Mouse (Mus musculus) right cerebral cortex, postnatal 25 days (tissue): ENCODE measurements at regions not wholly inside any gene's neighbourhood (a gene's known extent, or its start where the extent isn't known, plus 50 kb on each side); places are given as distances from the start of the nearest gene placed in this dataset.
A peak's percentile ranks its signal among the peaks of the same experiment; 100 is the strongest.
"Not testable (repeated sequence)": the region's sequence is repeated elsewhere in the genome, so short reads cannot be mapped to it uniquely, and the experiment has no call there.

ENCODE experiments used
- DNase-seq: peaks from one replicate; pipeline ENCODE4 v3.0.0; 2022

GRCm38 (mm10) chr1:98665584-98665983, 244.7 kb downstream of the Slco6d1 start:
- no peak for DNase-seq

GRCm38 (mm10) chr1:98667426-98667825, 246.5 kb downstream of the Slco6d1 start:
- DNase-seq, result not testable (repeated sequence)

- no peak for DNase-seq
Measured at GRCm38 (mm10) chr1:98667887-98668286, 247.0 kb downstream of the Slco6d1 start.

DNA sequence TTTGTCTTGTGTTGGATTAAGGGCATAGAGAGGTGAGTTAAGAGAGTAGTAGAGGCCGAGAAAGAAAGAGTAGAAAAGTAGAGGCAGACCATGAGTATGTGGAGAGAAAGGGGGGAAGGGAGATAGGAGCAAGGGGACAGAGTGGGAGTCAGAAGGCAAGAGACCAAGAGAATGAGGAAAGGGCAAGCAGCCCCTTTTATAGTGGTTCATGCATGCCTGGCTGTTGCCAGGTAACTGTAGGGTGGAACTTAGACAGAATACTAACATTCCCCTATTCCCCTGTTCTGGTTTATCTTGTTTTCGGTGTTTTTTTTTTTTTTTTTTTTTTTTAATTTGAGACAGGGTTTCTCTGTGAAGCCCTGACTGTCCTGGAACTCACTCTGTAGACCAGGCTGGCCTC, 247.7 kb downstream of the Slco6d1 start:
- DNase-seq, result no peak

- DNase-seq, result no peak
Measured at GRCm38 (mm10) chr1:98678686-98679085, 257.8 kb downstream of the Slco6d1 start.

GRCm38 (mm10) chr1:98713809-98714208, 292.9 kb downstream of the Slco6d1 start:
- no peak for DNase-seq

DNA sequence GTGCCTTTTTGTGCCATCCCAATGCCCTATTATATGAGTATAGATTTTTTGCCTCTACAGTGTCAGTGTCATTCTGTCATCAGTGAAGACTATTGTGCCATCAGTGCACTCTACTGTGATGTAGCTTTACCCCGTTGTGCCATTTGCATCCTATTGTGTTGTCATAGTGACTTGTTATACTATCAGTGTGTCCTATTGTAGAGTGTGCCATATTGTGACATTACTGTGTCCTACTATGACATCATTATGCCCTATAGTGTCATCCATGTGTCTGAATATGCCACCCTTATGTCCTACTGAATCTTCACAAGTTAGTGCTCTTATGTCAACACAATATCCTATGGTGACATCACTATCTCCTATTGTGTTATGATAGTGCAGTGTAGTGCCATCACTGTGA, 293.4 kb downstream of the Slco6d1 start:
- DNase-seq, result no peak

- no peak for DNase-seq
Measured at GRCm38 (mm10) chr1:98720595-98720994, 299.7 kb downstream of the Slco6d1 start.

DNA sequence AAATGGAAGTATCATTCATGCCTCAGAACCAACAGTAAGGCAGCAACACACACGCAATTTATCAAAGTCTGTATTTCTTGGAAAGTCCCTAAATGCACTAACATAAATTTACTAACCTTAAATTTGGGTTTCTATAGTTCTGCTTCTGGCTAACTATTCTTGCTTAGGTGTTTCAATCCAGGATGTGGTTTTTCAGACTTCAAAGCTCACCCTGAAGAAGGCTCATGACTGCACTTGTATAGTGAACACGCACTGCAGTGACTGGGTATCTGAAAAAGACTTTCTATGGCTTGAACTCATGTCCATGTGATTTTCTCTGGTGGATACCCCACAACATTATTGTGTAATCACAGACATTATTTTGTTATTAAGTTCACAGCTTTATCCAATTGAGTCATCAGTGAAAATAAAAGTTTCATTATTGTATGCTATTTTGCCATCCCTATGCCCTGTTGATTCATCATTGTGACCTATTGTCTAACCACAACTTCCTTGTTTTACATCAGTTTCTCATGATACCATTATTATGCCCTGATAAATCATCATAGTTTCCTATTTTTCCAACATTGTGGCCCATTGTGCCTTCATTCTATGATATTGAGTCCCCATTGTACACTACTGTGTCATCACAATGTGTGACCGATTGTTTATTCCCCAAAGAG, 306.6 kb downstream of the Slco6d1 start:
- DNase-seq, result no peak

DNA sequence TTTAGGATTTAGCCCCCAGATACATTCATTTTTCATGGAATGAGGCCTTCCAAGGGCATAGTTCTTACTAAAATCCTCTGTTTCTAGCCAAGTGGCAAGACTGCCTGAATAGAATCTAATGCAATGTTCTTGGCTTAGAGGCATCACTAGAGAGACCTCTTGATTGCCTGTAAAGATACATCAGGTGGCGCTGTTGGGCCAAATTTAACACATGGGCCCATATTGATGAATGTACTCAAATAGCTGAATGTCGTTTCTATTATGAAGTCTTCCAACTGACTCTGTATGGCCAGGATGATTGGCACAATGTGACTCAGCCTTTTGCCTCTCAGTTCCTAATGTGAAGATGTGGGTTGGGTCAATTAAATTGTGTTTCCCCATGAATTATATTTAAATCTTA, 328.0 kb downstream of the Slco6d1 start:
- DNase-seq, result peak; percentile 20

DNA sequence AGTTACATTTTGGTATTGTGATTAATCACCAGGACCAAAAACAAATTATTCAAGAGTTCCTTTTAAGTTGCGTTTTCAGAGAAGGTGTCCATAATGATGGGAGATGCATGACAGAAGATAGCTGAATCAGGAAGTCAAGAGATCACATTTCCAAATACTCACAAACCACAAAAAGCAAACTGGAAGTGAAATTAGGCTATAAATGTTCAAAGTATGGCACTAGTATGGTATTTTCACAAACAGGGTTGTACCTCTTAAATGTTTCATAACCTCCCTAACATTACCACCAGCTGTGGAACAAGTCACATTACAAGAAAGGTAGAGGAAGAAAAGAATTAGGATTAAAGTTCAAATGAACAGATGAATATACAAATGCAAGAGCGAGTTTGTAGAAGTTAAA, 367.6 kb downstream of the Slco6d1 start:
- DNase-seq, result no peak

DNA sequence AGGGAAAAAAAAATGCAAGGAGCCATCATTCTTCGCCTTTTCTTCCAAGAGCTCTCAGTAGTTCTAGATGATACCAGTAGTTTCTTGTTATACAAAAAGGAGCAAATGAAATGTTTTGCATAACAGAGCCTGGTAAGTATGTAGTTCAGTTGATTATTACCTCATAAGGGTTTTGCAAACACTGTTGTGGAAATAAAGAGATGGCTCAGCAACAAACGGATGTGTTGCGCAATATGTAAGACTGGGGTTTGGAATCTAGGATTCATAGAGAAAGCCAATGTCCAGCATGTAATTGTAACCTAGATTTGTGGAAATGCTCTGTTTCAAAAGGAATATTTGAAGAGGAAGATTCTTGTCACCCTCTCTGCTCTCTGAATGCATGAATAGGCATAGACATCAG, 372.4 kb downstream of the Slco6d1 start:
- DNase-seq, result no peak

GRCm38 (mm10) chr1:98812543-98812942, 391.6 kb downstream of the Slco6d1 start:
- DNase-seq, result no peak

GRCm38 (mm10) chr1:98813990-98814389, 393.1 kb downstream of the Slco6d1 start:
- no peak for DNase-seq

DNA sequence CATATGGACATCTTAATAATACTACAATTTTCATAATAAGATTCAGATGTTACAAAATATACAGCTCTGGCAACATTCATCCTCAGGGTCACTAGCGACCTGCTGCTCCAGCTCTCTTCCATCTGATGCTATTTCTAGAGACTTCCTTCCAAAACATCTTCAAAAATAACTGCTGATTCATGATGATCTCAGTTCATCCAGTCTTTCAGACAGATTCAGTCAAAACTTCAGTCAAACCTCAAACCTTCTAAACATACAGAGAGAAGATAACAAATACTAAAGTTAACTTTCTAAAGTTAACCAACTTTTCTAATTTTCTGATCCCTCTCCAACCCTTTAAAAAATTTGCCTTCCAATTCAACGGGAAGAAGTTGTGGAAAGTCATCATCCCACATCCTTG, 397.2 kb downstream of the Slco6d1 start:
- no peak for DNase-seq

DNA sequence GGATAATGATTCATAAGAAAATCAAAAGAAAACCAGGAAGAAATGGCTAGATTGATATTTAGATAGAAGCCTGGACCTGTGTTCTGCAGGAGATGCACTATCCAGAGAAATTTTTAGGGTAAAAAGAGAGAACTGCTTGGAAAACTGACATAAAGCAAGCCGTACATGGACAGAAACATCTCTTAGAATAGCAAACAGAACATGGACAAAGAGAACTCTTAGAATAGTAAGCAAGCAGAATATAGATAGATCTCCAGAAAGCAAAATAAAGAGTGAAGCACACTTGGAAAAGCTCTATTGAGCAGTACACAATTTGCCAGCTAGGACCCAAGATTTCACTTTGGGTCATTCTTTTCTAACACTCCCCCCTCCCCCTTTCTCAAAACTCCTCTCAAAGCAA, 439.3 kb downstream of the Slco6d1 start:
- no peak for DNase-seq

DNA sequence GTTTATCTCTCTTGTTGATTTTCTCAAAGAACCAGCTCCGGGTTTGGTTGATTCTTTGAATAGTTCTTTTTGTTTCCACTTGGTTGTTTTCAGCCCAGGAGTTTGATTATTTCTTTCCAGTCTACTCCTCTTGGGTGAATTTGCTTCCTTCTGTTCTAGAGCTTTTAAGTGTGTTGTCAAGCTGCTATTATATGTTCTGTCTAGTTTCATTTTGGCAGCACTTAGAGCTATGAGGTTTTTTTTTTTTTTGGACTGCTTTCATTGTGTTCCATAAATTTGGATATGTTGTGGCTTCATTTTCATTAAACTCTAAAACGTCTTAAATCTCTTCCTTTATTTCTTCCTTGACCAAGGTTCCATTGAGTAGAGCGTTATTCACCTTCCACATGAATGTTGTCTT, 485.3 kb downstream of the Slco6d1 start:
- no peak for DNase-seq

- DNase-seq, result no peak
Measured at GRCm38 (mm10) chr1:98923043-98923442, 502.1 kb downstream of the Slco6d1 start.

DNA sequence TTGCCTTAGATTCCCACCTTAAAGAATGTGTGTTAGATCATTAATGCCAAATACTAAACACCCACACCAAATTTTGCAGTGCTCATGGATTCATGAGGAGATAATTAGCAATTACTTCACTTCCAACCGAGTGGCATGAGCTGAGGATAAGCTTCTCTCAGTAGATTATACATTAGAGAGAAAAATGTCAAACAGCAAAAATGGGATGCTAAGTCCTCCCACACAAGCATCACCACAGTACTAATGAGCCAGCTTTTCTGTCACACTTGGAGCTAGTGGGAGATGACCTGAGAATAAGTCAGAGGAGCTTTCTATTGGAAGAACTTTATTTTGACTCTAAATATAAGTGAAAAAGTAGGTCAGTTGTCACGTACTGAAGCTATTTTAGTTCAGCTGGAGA, 504.0 kb downstream of the Slco6d1 start:
- peak; percentile 4 for DNase-seq

DNA sequence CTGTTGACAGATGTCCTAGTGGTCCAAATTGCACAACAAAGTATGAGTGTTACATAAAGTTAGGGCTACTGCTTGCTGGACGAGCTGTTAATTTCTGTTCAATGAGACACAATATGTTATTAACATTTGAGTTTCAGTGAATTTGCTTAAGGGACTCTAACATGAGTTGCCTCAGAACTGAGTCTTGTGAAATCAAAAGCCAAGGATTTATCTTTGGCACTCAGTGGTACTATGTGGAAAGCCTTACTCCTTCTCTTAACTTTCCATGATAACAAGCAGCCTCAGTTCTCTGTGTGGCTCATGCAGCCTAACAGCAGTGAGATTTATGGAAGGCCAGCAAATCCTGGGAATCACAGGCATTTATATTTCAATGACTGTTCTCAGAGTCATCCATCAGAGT, 510.0 kb downstream of the Slco6d1 start:
- no peak for DNase-seq

DNA sequence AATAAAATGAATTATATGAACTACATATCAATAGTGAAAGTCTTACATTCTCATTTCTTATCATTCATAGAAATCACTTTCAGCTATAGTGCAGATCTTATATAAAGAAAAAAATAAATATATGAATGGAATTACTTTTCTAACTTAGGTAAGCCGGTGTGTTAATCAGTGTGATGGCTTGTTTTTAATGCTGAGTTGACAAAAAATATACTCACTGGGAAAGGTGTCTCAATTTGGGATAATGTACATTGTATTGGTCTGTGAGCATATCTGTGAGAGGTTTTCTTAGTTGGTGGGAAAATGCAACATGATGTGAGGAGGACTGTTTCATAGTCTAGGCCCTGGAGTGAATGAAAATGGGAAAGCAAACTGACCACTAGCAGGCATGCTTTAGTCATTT, 511.3 kb downstream of the Slco6d1 start:
- DNase-seq, result no peak

GRCm38 (mm10) chr1:98977686-98978085, 556.8 kb downstream of the Slco6d1 start:
- DNase-seq, result no peak
